Mouse (Mus musculus): ENCODE data around the gene E2f1. TPM values are rescaled to one million over a fixed set of nuclear protein-coding genes. Genes with fewer than 3 reads are reported as not detected.

Gene E2f1
- total RNA-seq, 2 experiments from 2014 or later: 1.1 to 1.2 TPM

DNA sequence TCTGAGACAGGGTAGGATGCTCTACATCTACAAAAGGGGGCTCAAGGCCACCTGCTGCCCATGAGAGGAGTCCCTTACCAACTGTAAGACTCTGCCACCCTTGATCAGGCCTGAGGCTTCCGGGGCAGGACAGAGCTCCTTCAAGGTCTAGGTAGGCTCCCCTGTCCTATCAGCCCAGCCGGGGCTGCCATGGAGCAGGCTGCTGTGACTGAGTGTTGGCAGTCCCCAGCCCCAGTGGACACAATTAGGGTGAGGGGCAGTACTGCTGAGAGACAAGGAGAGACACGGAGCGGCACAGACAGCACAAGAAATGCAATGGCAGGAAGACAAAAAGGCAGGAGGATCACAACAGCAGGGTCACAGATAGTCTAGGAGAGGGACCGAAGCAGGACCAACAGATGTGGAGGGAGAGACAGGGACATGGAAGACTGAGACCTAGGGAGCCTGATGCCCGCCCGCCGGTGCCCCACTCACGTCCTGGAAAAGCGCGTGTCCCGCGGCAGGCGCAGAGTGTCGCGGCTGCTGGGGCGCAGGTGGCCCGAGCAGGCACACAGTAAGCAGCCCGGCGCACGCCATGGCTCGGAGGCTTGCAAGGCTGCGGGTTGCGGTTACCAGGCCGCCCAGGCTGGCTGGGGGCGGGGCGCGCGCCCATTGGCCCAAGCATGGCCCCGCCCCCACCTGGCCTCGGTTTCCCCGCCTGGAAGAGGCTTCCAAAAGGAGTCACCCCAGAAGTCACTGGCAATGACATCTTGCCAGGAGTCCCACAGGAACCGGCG is 11.2 kb downstream of the E2f1 start, which contains the start of gene Necab3:
Gene Necab3 (minus strand): TSS at position 627 of the 776 bp plus-strand sequence.
- DNase-seq (ENCODE audit: low spot score): no peak
- intact Hi-C loops (cut with DNase I): no loop called here

- no peak for DNase-seq (ENCODE audit: low spot score)
- intact Hi-C loops (cut with DNase I): no loop called here
Measured at GRCm38 (mm10) chr2:154557184-154557832, 12.4 kb downstream of the E2f1 start.

DNA sequence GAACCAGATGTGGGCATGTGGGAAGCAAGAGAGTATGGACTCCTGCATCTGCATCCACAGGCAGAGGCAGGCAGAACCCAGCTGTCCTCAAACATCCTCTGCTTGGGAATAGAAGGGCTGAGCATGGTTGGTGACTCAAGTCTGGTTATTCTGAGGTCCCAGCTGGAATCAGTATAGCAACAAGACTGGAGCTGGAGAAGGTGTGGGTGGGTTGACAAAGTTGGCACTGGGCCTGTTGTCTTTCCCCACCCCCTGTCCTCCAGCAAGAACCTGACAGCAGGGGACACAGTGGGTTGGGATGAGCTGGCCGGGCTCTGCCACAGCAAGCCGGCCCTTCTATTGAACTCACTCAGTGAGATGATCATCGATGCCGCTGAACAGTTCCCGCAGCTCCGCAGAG is 14.5 kb downstream of the E2f1 start:
- DNase-seq (ENCODE audit: low spot score): no peak
- intact Hi-C loops (cut with DNase I): no loop called here

DNA sequence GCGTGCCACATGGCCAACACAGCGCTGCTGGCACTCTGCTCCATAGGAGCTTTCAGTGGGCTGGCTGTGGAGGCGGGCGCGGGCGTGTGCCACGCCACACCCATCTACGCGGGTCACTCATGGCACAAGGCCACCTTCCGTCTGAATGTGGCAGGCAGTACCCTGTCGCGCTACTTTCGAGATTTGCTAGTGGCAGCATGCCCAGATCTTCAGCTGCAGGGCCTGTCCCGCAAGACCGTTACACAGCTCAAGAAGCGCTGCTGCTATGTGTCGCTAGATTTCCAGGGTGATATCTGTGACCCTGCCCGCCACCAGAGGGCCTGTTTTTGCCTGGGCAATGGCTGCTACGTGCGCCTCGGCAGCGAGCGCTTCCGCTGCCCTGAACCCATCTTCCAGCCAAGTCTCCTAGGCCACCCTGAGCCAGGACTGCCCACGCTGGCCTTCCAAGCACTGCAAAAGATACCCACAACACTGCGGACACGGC is 17.2 kb downstream of the E2f1 start:
- intact Hi-C loops (cut with DNase I): loop anchor here (5.0 kb wide), 2 partner anchors 35 to 60 kb away; partner anchors contain the start of genes 4930519P11Rik and Zfp341
- DNase-seq (ENCODE audit: low spot score): peak; percentile 35

DNA sequence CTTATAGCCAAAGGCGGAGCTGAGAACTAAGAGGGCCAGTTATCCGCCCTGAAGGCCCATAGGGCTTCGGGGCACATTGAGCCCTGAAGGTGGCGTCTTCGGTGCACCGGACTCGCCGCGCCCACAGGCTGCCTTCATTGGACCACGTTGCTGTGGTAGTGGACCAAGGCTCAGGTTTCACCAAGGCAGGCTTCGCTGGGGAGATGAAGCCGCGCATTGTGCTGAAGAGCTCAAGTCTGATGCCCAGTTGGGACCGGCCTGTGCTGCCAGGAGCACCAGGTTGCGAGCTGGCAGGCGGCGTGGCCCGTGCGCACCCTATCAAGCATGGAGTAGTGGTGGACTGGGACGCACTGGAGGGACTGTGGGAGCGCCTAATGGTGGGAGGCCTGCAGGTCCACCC is 17.8 kb downstream of the E2f1 start:
- DNase-seq (ENCODE audit: low spot score): no peak

DNA sequence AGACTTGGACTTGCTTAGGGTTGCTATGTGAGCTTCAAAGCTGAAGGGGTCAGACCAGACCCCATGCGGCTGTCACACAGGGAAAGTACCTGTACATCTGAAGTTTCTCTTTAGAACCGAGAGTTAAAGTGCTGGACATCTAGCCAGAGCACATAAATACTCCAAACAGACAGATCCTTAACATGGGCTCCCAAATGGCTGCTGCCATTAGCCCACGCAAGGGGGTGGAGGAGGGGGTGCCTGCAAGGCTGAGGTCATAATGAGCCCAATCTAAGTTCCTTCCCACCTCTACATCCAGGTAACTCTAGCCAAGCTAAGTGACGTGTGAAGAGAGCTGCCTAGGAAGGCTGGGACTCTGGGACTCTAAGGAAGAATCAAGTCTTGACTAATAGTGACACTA is 18.2 kb downstream of the E2f1 start, which contains the start of gene Actl10:
Gene Actl10 (plus strand): TSS at position 301 of the 400 bp plus-strand sequence.
- intact Hi-C loops (cut with DNase I): loop anchor here (5.0 kb wide), 2 partner anchors 36 to 61 kb away; partner anchors contain the start of genes 4930519P11Rik and Zfp341
- DNase-seq (ENCODE audit: low spot score): no peak

More for the DNA sequence above, 17.8 kb downstream of the E2f1 start:
- intact Hi-C loops (cut with DNase I): loop anchor here (5.0 kb wide), 2 partner anchors 35 to 60 kb away; partner anchors contain the start of genes 4930519P11Rik and Zfp341

DNA sequence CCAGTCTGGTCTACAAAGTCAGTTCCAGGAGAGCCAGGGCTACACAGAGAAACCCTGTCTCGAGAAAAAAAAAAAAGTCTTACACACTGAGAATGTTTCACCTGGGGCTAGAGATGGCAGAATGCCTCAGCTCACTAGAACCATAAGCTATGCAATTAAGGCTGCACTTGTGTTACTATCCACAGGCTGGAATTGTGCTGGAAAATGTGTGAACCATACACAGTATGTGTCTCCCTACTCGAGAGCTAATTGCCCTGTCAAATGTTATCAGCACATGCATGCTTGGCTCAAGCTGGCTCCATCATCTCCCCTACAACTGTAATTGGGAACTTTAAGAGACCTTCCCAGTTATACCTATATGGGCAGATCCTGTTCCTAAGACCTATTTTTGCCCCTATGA is 18.8 kb downstream of the E2f1 start:
- intact Hi-C loops (cut with DNase I): loop anchor here (5.0 kb wide), 2 partner anchors 36 to 61 kb away; partner anchors contain the start of genes 4930519P11Rik and Zfp341
- no peak for DNase-seq (ENCODE audit: low spot score)

- intact Hi-C loops (cut with DNase I): loop anchor here (5.0 kb wide), 2 partner anchors 37 to 62 kb away; partner anchors contain the start of genes 4930519P11Rik and Zfp341
Measured at GRCm38 (mm10) chr2:154549886-154550189, 19.9 kb downstream of the E2f1 start.

DNA sequence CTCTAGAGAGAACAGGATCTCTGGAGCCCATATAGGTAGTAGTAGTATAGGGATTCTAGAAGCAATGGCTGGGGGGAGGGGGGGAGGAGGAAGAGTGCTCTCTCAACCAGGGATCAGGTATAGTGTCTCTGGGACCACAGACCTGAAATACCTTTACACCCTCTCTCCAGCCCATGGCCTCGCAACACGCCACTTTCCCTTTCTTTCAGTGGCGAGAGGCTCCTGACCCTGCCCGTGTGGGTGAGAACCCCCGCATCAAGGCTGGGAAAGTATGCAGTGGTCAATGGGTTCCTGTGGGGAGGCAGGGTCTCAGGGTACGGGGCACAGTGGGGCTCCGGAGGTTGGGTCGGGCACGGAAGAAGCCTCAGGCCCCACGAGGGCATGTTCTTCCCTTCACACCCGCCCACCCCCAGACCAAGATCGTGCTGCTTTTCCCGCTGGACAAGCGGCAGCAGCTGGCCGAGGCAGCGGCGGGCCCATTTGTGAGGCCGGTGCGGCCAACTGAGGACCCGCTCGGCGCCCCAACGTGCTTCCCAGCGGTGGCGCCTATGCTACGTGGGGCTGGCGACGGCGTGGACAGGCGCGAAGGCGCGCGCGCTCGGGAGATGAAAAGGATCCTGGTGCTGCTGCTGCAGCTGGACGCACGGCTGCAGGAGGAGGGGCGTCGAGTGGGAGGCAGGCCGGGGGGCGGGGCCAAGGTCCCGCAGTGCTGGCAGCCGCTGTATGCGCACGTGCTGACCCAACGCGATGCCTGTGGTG is 20.4 kb downstream of the E2f1 start:
- intact Hi-C loops (cut with DNase I): no loop called here
- peak; percentile 33 for DNase-seq (ENCODE audit: low spot score)

More at GRCm38 (mm10) chr2:154549886-154550189, 19.9 kb downstream of the E2f1 start:
- no peak for DNase-seq (ENCODE audit: low spot score)

DNA sequence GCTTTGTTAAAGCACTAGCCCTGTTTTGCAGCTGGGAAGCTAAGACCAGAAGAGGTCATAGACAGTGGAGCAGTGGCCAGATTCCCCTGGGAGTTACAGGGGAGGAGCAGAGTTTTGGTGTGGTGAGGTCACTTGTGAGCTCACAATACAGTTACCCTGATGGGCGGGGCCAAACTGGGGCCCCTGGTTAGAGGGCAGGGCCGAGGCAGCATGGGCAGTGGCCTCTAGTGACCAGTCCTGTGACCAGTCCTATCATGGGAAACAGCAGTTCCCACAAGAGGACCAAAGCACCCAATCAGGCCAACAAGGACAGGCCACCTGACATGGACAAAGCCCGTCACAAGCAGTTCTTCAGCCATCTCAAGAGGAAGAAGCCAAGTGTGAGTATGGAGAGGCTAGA is 21.0 kb downstream of the E2f1 start:
- intact Hi-C loops (cut with DNase I): no loop called here
- DNase-seq (ENCODE audit: low spot score): peak; percentile 26

- intact Hi-C loops (cut with DNase I): no loop called here
- no peak for DNase-seq (ENCODE audit: low spot score)
Measured at GRCm38 (mm10) chr2:154546711-154547110, 23.0 kb downstream of the E2f1 start, which contains the start of gene 1700003F12Rik. Gene 1700003F12Rik, plus strand, starts transcription at chr2:154547085.

DNA sequence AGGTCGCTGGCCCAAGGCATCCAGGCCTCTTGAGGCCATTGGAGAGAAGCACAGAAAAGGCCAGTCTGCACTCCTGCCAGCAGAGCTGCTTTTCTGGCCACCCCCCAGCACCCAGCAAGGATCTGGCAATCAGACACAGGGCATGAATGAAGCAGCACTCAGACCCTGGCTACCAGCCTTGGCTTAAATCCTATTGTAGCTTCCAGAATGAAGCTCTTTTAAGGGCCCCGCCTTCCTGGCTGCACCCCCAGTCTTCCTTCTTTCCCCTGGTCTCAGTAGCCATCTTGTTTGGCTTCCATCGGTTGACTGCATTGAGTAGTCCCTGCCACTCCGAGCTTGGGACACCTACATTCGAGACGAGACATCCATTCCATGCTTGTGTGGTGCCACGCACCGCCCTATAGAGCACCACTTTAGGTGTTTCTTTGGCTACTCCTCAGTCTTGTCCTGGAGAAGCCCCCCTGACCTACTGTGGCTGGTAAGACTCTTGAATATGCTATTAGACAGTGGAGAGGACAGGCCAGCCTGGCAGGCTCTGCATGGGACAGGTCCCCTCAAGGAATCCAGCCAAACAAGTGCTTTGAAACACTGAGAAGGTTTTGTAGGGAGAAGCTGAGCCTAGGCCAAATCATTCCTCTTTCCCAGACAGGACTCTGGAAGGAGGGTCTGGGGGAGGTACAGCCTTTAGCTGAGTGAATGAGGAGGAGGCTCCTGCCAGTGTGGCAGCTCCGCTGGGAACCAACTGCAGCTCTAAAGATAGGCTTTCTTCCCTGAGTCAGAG is 25.9 kb downstream of the E2f1 start:
- peak; percentile 61 for DNase-seq (ENCODE audit: low spot score)
- intact Hi-C loops (cut with DNase I): no loop called here

DNA sequence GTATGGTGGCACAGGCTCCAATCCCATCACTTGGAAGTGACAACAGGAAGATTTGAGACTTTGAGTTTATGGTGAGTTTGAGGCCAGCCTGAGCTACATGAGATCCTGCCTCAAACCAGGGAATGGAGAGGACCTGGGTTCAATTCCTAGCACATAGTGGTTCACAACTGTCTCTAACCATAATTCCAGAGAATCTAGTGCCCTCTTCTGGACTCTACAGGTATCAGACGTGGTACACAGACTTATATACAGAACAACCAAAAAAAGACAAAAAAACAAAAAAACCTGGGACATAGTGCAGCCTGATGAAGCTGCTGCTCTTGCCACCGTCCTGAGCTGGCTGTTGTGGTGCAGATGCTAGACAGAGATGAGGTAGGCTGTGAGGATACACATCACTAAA is 28.1 kb downstream of the E2f1 start:
- intact Hi-C loops (cut with DNase I): no loop called here
- no peak for DNase-seq (ENCODE audit: low spot score)

GRCm38 (mm10) chr2:154539720-154540119 is 30.0 kb downstream of the E2f1 start:
- no peak for DNase-seq (ENCODE audit: low spot score)

DNA sequence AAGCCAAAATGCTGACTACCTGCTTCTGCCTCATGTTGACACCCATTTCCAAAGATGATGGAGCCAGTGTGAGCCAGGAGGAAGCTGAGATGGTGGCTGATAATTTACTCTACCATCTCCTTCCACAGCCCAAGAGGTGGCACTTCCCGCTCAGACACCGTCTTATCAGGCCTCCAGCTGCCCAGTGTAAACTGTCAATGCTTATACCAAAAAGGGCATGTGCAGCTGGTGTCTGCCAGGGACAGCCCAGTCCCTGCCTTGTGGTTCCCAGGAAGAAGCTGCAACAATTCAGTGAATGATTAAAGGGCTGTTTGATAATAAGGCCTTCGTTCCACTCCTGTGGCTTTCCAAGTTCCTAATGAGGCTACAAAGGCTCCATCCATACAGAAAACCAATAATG is 31.0 kb downstream of the E2f1 start:
- no peak for DNase-seq (ENCODE audit: low spot score)

More at GRCm38 (mm10) chr2:154539720-154540119, 30.0 kb downstream of the E2f1 start:
- intact Hi-C loops (cut with DNase I): loop anchor here (1.0 kb wide), 1 partner anchor 122 kb away; no protein-coding TSS in a partner anchor

GRCm38 (mm10) chr2:154538310-154538709 is 31.4 kb downstream of the E2f1 start:
- peak; percentile 31 for DNase-seq (ENCODE audit: low spot score)
- intact Hi-C loops (cut with DNase I): no loop called here

More for the DNA sequence above, 31.0 kb downstream of the E2f1 start:
- intact Hi-C loops (cut with DNase I): loop anchor here (1.0 kb wide), 1 partner anchor 121 kb away; no protein-coding TSS in a partner anchor

GRCm38 (mm10) chr2:154534704-154535270 is 34.9 kb downstream of the E2f1 start:
- intact Hi-C loops (cut with DNase I): no loop called here

DNA sequence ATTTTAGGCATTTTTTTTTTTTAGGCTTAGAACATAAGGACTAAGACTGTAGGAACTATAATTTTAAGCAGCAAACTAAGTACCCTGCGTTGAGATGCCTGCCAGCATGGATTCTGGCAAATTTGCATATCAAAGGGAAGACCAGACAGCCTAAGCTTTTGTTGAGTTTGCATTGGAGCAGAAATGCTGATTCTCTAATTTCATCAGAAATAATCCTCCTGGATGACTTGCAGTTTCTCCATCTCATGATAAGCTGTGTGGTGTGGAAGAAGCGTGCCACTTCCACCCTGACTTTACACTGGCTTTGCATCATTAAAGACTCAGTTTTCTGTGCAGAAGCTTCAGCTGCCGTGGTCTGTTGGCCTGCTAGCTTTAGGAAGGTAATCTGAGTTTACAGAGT is 36.8 kb downstream of the E2f1 start:
- intact Hi-C loops (cut with DNase I): no loop called here

More at GRCm38 (mm10) chr2:154534704-154535270, 34.9 kb downstream of the E2f1 start:
- no peak for DNase-seq (ENCODE audit: low spot score)

GRCm38 (mm10) chr2:154526531-154526930 is 43.2 kb downstream of the E2f1 start:
- intact Hi-C loops (cut with DNase I): no loop called here
- DNase-seq (ENCODE audit: low spot score): no peak

More for the DNA sequence above, 36.8 kb downstream of the E2f1 start:
- no peak for DNase-seq (ENCODE audit: low spot score)
